Mouse (Mus musculus): ENCODE results near the gene Aip.

GRCm38 (mm10) chr19:4145936-4146335 lies 20.3 kb upstream of the Aip start:
- no peak for TF ChIP-seq EP300 (IDR thresholded peaks at IDR 0.05; ENCODE audit: low read depth)
- TF ChIP-seq CTCF (IDR thresholded peaks at IDR 0.05; ENCODE audit: low read depth): no peak

Data from heart, postnatal 0 days (tissue).